Mouse (Mus musculus) C2C12 (cell line): ENCODE results near the gene Eif4g3. TPM values are rescaled to one million over a fixed set of nuclear protein-coding genes. Genes with fewer than 3 reads are reported as not detected.

Source experiments
- H3K27me3 ChIP-seq: one replicate; pipeline ENCODE4 v1.6.1; 2011; ENCODE audit not compliant: control insufficient read depth, insufficient read depth, insufficient read length
- H3K36me3 ChIP-seq: one replicate; pipeline ENCODE4 v1.6.1; 2011; ENCODE audit not compliant: control insufficient read depth, insufficient read depth
- H3K4me3 ChIP-seq: one replicate; pipeline ENCODE4 v1.5.1; 2011; ENCODE audit warnings: mild to moderate bottlenecking, control low read depth; ENCODE audit not compliant: poor library complexity, insufficient read depth, severe bottlenecking
- H3K79me2 ChIP-seq: one replicate; pipeline ENCODE4 v1.6.1; 2011; ENCODE audit not compliant: control insufficient read depth, insufficient read depth
- H3K79me3 ChIP-seq: one replicate; pipeline ENCODE4 v1.6.1; 2011; ENCODE audit warnings: low read depth, control low read depth
- H3ac ChIP-seq: one replicate; pipeline ENCODE3; 2011; ENCODE audit warnings: low read depth; ENCODE audit not compliant: control insufficient read depth, insufficient read length
- CEBPB ChIP-seq: IDR thresholded peaks from one replicate; pipeline ENCODE4 v1.6.1; 2011; ENCODE audit warnings: low read depth, mild to moderate bottlenecking, control low read depth, moderate library complexity
- CTCF ChIP-seq: IDR thresholded peaks from one replicate; pipeline ENCODE4 v1.5.1; 2011; ENCODE audit not compliant: control insufficient read depth, insufficient read depth, insufficient read length
- FOSL1 ChIP-seq: IDR thresholded peaks from one replicate; pipeline ENCODE4 v1.8.0; 2011; ENCODE audit warnings: mild to moderate bottlenecking, low read length; ENCODE audit not compliant: poor library complexity, insufficient read depth, severe bottlenecking
- MAX ChIP-seq: IDR thresholded peaks from one replicate; pipeline ENCODE4 v1.6.1; 2011; ENCODE audit warnings: mild to moderate bottlenecking, control low read depth
- MYOD1 ChIP-seq: IDR thresholded peaks from one replicate; pipeline ENCODE4 v1.6.1; 2011; ENCODE audit warnings: low read depth; ENCODE audit not compliant: control insufficient read depth, insufficient read length
- MYOG ChIP-seq: IDR thresholded peaks from one replicate; pipeline ENCODE4 v1.6.1; 2011; ENCODE audit not compliant: control insufficient read depth, insufficient read length; ENCODE audit errors: extremely low read depth
- USF1 ChIP-seq: IDR thresholded peaks from one replicate; pipeline ENCODE4 v1.6.1; 2011; ENCODE audit warnings: low read depth, mild to moderate bottlenecking, control low read depth, moderate library complexity
- polyA plus RNA-seq: library from polyadenylated mRNA; unstranded; fragments of >200 nt; fragmentation: generic; extraction: Trizol; gene quantifications from one replicate; pipeline ENCODE4 v1.2.1, GENCODE M21; 2012; ENCODE audit warnings: missing spikeins

Eif4g3 gene
- polyA plus RNA-seq, 1 experiment = 24.3 TPM

- H3K27me3 ChIP-seq = no peaks in the 10 kb centered on the region
- no peak overlapping the region for H3ac ChIP-seq
- TF ChIP-seq FOSL1 (no peak), MAX (no peak), USF1 (no peak), CTCF (no peak), MYOG (no peak), CEBPB (no peak), MYOD1 (no peak)
Observed at GRCm38 (mm10) chr4:137982869-137983268, 10.0 kb upstream of the Eif4g3 start.

GRCm38 (mm10) chr4:137984212-137984611 is 8.6 kb upstream of the Eif4g3 start:
- H3K79me3 ChIP-seq = no peaks in the 10 kb centered on the region
- TF ChIP-seq FOSL1 (no peak), MYOD1 (no peak), MAX (no peak), USF1 (no peak), CEBPB (no peak), CTCF (no peak), MYOG (no peak)
- no peaks in the 10 kb centered on the region for H3K79me2 ChIP-seq
- no peak overlapping the region for H3K4me3 ChIP-seq
- no peaks in the 10 kb centered on the region for H3K36me3 ChIP-seq
- no peak overlapping the region for H3ac ChIP-seq
- no peaks in the 10 kb centered on the region for H3K27me3 ChIP-seq

More at GRCm38 (mm10) chr4:137982869-137983268, 10.0 kb upstream of the Eif4g3 start:
- Histone ChIP-seq H3K4me3 (no peak overlapping the region), H3K79me3 (no peaks in the 10 kb centered on the region), H3K36me3 (no peaks in the 10 kb centered on the region), H3K79me2 (no peaks in the 10 kb centered on the region)

- no peaks in the 10 kb centered on the region for H3K79me3 ChIP-seq
- H3K79me2 ChIP-seq = no peaks in the 10 kb centered on the region
- no peaks in the 10 kb centered on the region for H3K36me3 ChIP-seq
- no peak for TF ChIP-seq CEBPB
- no peak for TF ChIP-seq FOSL1
- TF ChIP-seq MYOG = no peak
- TF ChIP-seq MAX = no peak
- TF ChIP-seq USF1 = no peak
- TF ChIP-seq MYOD1 = no peak
- TF ChIP-seq CTCF = no peak
- H3K4me3 ChIP-seq = no peak overlapping the region
- no peak overlapping the region for H3ac ChIP-seq
- H3K27me3 ChIP-seq = no peaks in the 10 kb centered on the region
Observed at GRCm38 (mm10) chr4:137984746-137985145, 8.1 kb upstream of the Eif4g3 start.

GRCm38 (mm10) chr4:137989426-137989825 is 3.4 kb upstream of the Eif4g3 start:
- no peaks in the 10 kb centered on the region for H3K27me3 ChIP-seq
- peaks cover 5% of the 10 kb centered on the region for H3K79me2 ChIP-seq
- H3ac ChIP-seq = no peak overlapping the region
- H3K36me3 ChIP-seq = no peaks in the 10 kb centered on the region
- no peak overlapping the region for H3K4me3 ChIP-seq
- TF ChIP-seq MYOD1 = no peak
- TF ChIP-seq CEBPB = peak; percentile 18
- TF ChIP-seq FOSL1 = no peak
- H3K79me3 ChIP-seq = peaks cover 5% of the 10 kb centered on the region

- Histone ChIP-seq H3K4me3 (no peak overlapping the region), H3ac (no peak overlapping the region), H3K79me2 (peaks cover 15% of the 10 kb centered on the region), H3K36me3 (peaks cover under 1% of the 10 kb centered on the region), H3K79me3 (peaks cover 15% of the 10 kb centered on the region), H3K27me3 (no peaks in the 10 kb centered on the region)
- no peak for TF ChIP-seq CTCF
- no peak for TF ChIP-seq CEBPB
- no peak for TF ChIP-seq MYOG
- no peak for TF ChIP-seq MYOD1
- TF ChIP-seq MAX = no peak
- no peak for TF ChIP-seq USF1
- no peak for TF ChIP-seq FOSL1
Observed at GRCm38 (mm10) chr4:137990433-137990832, 2.4 kb upstream of the Eif4g3 start.

- Histone ChIP-seq H3ac (no peak overlapping the region), H3K79me2 (peaks cover 24% of the 10 kb centered on the region), H3K4me3 (no peak overlapping the region), H3K27me3 (no peaks in the 10 kb centered on the region), H3K79me3 (peaks cover 23% of the 10 kb centered on the region), H3K36me3 (peaks cover 8% of the 10 kb centered on the region)
- TF ChIP-seq USF1 (no peak), FOSL1 (no peak), MYOD1 (no peak), MYOG (no peak), CEBPB (no peak), MAX (no peak), CTCF (no peak)
Observed at GRCm38 (mm10) chr4:137991240-137991639, 1.6 kb upstream of the Eif4g3 start.
